Comparison of ENCODE assay signal across 9 mouse cellular contexts in genomic region chr15:12617651-12618050, GRCm38 (mm10).
DNase-seq lines count a peak whose midpoint lies in the region; TF ChIP-seq lines count a peak whose summit lies in the region.
"Had no signal": no experiment of that assay in that cellular context is flagged by ENCODE, and none has a peak within 500 bp of the region (broad histone marks: within the 10 kb centered on the region; RNA-seq: fewer than 3 reads in every experiment).

No protein-coding gene starts in this region.

- no peak; the same call in 1 of the 2 replicates for TF ChIP-seq RAD21 in CH12.LX (IDR thresholded peaks at IDR 0.05; ENCODE audit: low read depth, low read length)

- H3K27ac ChIP-seq in CH12.LX (ENCODE audit: insufficient read depth, low read depth), result no peak overlapping the region

- DNase-seq in frontal cortex, postnatal 36 days (ENCODE audit: low spot score in 2 of 2), result peak; percentile 18 to 60
- DNase-seq in frontal cortex, postnatal 14 days (ENCODE audit: low spot score in 2 of 2), result no peak
- peak; percentile 15 for DNase-seq in layer of hippocampus, adult 9-11 months
- no peak for DNase-seq in layer of hippocampus, postnatal 10 days (ENCODE audit: low spot score in 2 of 2)
- peak; percentile 69 for DNase-seq in CH12.LX (ENCODE audit: extremely low read depth)
- DNase-seq in left cerebral cortex, postnatal 25 days (ENCODE audit: low spot score in 2 of 2), result peak; percentile 35 to 39
- no peak for DNase-seq in urinary bladder, postnatal 10 days (ENCODE audit: low spot score)
- no peak for DNase-seq in liver
- DNase-seq: kidney, postnatal 14 days had no signal

- H3K4me1 ChIP-seq in CH12.LX (ENCODE audit: control insufficient read depth in 1 of 2, insufficient read depth in 2 of 2), result peaks cover 10 to 26% of the 10 kb centered on the region in 2 experiments

- TF ChIP-seq CTCF in CH12.LX (conservative IDR thresholded peaks at IDR 0.05 in 1 of 2, IDR thresholded peaks at IDR 0.05 in 1 of 2; ENCODE audit: low read depth in 2 of 2, low read length in 2 of 2), result no peak

- TF ChIP-seq POLR2A in CH12.LX (IDR thresholded peaks at IDR 0.05; ENCODE audit: low read depth, low read length), result no peak

- TF ChIP-seq EP300 in CH12.LX (IDR thresholded peaks at IDR 0.05; ENCODE audit: low read length), result no peak

- H3K36me3 ChIP-seq in CH12.LX (replicated peaks in 1 of 2; ENCODE audit: control insufficient read depth in 1 of 2, insufficient read depth in 1 of 2, low read length in 1 of 2), result no peaks in the 10 kb centered on the region

- intact Hi-C loops in left cerebral cortex, postnatal 25 days (cut with DNase I), result no loop called here

- dilution Hi-C loops in CH12.LX (cut with MboI; ENCODE audit: extremely low pct_ligation_motif_present, extremely low pct_unique_long_range_greater_than_20kb, low sequenced_read_pairs), result no loop called here

- H3K27me3 ChIP-seq in CH12.LX (replicated peaks), result peaks cover 2% of the 10 kb centered on the region

- peak overlapping the region in 1 of 3 experiments; percentile 26 for H3K4me3 ChIP-seq in CH12.LX (replicated peaks in 1 of 3; ENCODE audit: low read depth in 2 of 3, low read length in 2 of 3, poor library complexity in 1 of 3)

- H3K9me3 ChIP-seq in CH12.LX (replicated peaks; ENCODE audit: low read length), result no peaks in the 10 kb centered on the region

- no peaks in the 10 kb centered on the region for H3K79me2 ChIP-seq in CH12.LX (replicated peaks; ENCODE audit: control insufficient read depth, extremely low read depth, insufficient read depth, poor library complexity, severe bottlenecking)

- no peak overlapping the region for H3K9ac ChIP-seq in CH12.LX (ENCODE audit: insufficient read depth, low read depth)

- in situ Hi-C loops in CH12.LX (cut with MboI; ENCODE audit: low pct_ligation_motif_present, low pct_unique_long_range_greater_than_20kb, low sequenced_read_pairs), result loop anchor here (5.0 kb wide), 1 partner anchor 40 kb away; no protein-coding TSS in a partner anchor

- peak overlapping the region; percentile 80 for H3K4me2 ChIP-seq in CH12.LX (ENCODE audit: insufficient read depth, low read depth, poor library complexity, severe bottlenecking)

TF ChIP-seq in CH12.LX, 34 proteins besides CTCF, POLR2A, EP300 and RAD21:
- TF ChIP-seq IRF4 (IDR thresholded peaks at IDR 0.05; ENCODE audit: low read depth, low read length) (peak; percentile 18; the same call in 1 of the 2 replicates), HCFC1 (IDR thresholded peaks at IDR 0.05; ENCODE audit: low read depth, low read length) (0 out of 2 replicates have a peak, but pooled peaks have one; percentile 8), MAX (IDR thresholded peaks at IDR 0.05; ENCODE audit: low read length) (peak; percentile 5; the same call in 1 of the 2 replicates), JUND (conservative IDR thresholded peaks at IDR 0.05; ENCODE audit: low read depth, low read length) (no peak), POLR2AphosphoS2 (IDR thresholded peaks at IDR 0.05; ENCODE audit: low read depth, low read length) (no peak), MYC (IDR thresholded peaks at IDR 0.05; ENCODE audit: low read depth, low read length) (no peak), MEF2A (IDR thresholded peaks at IDR 0.05; ENCODE audit: borderline replicate concordance, low read depth, low read length) (peak; percentile 55; the same call in 1 of the 2 replicates), NELFE (IDR thresholded peaks at IDR 0.05; ENCODE audit: low read depth, low read length) (0 out of 2 replicates have a peak, but pooled peaks have one; percentile 18), ZNF384 (IDR thresholded peaks at IDR 0.05; ENCODE audit: low read depth, low read length) (peak; percentile 69), SMC3 (IDR thresholded peaks at IDR 0.05; ENCODE audit: low read depth, low read length) (0 out of 2 replicates have a peak, but pooled peaks have one; percentile 1)

Comparison
In these comparisons a context has a peak if more than half of its experiments do, and no peak if none do; other contexts are left out.
1. DNase-seq: peak in frontal cortex, postnatal 36 days (2 of 2), layer of hippocampus, adult 9-11 months (single experiment), CH12.LX (single experiment) and left cerebral cortex, postnatal 25 days (2 of 2); none in frontal cortex, postnatal 14 days (0 of 2), layer of hippocampus, postnatal 10 days (0 of 2), urinary bladder, postnatal 10 days (single experiment) and liver (single experiment).